Mouse (Mus musculus) embryonic facial prominence, embryonic 15.5 days (tissue): ENCODE results near the gene Slc6a14. TPM values are rescaled to one million over a fixed set of nuclear protein-coding genes. Genes with fewer than 3 reads are reported as not detected.

ENCODE experiments used
- ATAC-seq: fragments of 200-750 bp; cut with Nextera tagmentation; 2 replicates; pipeline ENCODE4 v1.8.0; 2017; ENCODE audit warnings: low read depth, moderate TSS enrichment; ENCODE audit not compliant: insufficient number of reproducible peaks, low FRiP score, low TSS enrichment
- H3K27ac ChIP-seq: fragments of 300-500 bp; sonication (generic); replicated peaks from 2 replicates; pipeline ENCODE4 v1.5.1; 2015; ENCODE audit warnings: mild to moderate bottlenecking, inconsistent platforms
- H3K27me3 ChIP-seq: fragments of 300-500 bp; sonication (generic); 2 replicates; pipeline ENCODE4 v1.6.1; 2015; ENCODE audit warnings: inconsistent platforms
- H3K36me3 ChIP-seq: fragments of 300-500 bp; sonication (generic); 2 replicates; pipeline ENCODE4 v1.6.1; 2015; ENCODE audit warnings: mild to moderate bottlenecking, inconsistent platforms
- H3K4me1 ChIP-seq: fragments of 300-500 bp; sonication (generic); 2 replicates; pipeline ENCODE4 v1.6.1; 2015; ENCODE audit warnings: inconsistent platforms
- H3K4me2 ChIP-seq: fragments of 300-500 bp; sonication (generic); replicated peaks from 2 replicates; pipeline ENCODE4 v1.6.1; 2015; ENCODE audit warnings: mild to moderate bottlenecking, inconsistent platforms
- H3K4me3 ChIP-seq: fragments of 300-500 bp; sonication (generic); replicated peaks from 2 replicates; pipeline ENCODE4 v1.5.1; 2015; ENCODE audit warnings: mild to moderate bottlenecking, inconsistent platforms
- H3K9ac ChIP-seq: fragments of 300-500 bp; sonication (generic); 2 replicates; pipeline ENCODE4 v1.6.1; 2015; ENCODE audit warnings: inconsistent platforms
- H3K9me3 ChIP-seq: fragments of 300-500 bp; sonication (generic); replicated peaks from 2 replicates; pipeline ENCODE4 v1.6.1; 2016; ENCODE audit warnings: inconsistent platforms
- WGBS: fragments of 180-500 bp; shearing (Covaris S2); methylation state at CpG from one replicate; pipeline ENCODE4 v1.1.7; 2015; 5-methylcytosine and 5-hydroxymethylcytosine counted together
- polyA plus RNA-seq: library from polyadenylated mRNA; unstranded; fragments of >200 nt; fragmentation: Nextera tagmentation; extraction: Ambion mirVana; gene quantifications from 2 replicates; pipeline ENCODE4 v1.2.1, GENCODE M21; 2015

Slc6a14 gene
- polyA plus RNA-seq = 2.6 and 2.8 TPM in 2 replicates

DNA sequence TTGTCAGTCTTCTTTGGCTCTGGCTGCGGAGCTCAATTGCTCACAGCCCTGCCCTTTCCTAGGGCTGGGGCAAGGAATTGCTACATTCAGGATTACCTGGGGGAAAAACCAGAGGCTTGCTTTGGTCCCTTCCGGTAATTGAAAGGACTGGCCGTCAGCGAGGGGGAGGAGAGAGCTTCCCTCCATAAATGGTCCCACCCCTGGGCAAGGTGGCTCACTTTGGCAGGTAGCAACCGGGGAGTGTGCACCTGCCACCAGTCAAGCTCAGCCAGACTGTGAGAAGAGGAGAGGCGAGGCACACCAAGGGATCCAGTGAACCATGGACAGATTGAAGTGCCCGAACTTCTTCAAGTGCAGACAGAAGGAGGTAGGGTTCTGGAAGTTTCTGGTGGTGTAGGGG lies at the start of gene Slc6a14:
Slc6a14 (plus strand) TSS at position 68 of the 400 bp plus-strand sequence.
- H3K4me1 ChIP-seq = no peaks in the 10 kb centered on the region
- H3K36me3 ChIP-seq = no peaks in the 10 kb centered on the region
- no peak within 1 kb of the TSS for H3K4me3 ChIP-seq
- H3K9ac ChIP-seq = no peak within 1 kb of the TSS
- H3K9me3 ChIP-seq = no peaks in the 10 kb centered on the region
- no peaks in the 10 kb centered on the region for H3K27me3 ChIP-seq
- no peak for ATAC-seq
- 46% methylated on average over 7 of the region's 7 CpGs for WGBS
- H3K4me2 ChIP-seq = no peak within 1 kb of the TSS
- H3K27ac ChIP-seq = no peak within 1 kb of the TSS; the same call in 1 of the 2 replicates

DNA sequence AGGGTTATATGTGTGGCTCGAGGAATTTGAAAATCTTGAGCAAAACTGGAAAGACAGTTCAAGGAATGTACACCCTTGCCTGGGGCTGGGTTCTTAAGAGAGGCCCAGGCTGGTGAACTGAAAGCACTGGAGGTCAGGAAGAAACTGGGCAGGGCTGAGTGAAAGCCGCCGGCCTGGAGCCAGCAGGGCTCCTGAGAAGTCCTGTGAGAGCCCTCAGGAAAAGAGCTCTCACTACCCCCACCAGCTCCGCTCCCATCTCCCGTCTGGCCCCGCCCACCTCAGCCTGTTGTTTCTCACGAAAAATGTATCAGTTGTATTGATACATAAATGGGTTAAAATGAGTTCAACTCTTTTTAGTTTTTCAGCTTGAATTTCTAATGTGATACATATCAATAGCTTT lies 43.8 kb upstream of the Slc6a14 start:
- no peak for ATAC-seq
- H3K4me1 ChIP-seq = no peaks in the 10 kb centered on the region
- WGBS = 26% methylated on average over 7 of the region's 7 CpGs
- H3K9me3 ChIP-seq = no peaks in the 10 kb centered on the region
- H3K27ac ChIP-seq = no peak overlapping the region
- H3K36me3 ChIP-seq = no peaks in the 10 kb centered on the region
- H3K9ac ChIP-seq = no peak overlapping the region
- H3K4me3 ChIP-seq = no peak overlapping the region
- H3K27me3 ChIP-seq = no peaks in the 10 kb centered on the region
- H3K4me2 ChIP-seq = no peak overlapping the region

DNA sequence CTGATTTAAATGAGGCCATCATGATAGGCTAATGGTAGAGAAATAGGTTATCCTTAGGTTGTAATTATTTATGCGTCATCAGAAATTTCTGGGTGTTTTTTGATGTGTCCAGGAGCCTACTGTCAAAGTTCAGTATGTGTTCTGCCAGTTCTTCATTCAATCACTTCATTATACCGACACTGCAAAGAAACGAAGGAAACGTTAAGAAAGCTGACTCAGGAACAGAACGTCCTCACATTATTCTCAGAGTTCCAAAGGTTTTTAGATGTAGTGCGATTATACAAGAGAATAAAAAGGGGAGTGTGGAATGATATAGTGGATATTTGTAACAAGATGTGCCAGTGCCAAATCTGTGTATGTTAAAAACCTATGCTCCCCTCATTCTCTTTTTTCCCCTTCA lies 19.5 kb upstream of the Slc6a14 start:
- ATAC-seq = no peak
- Histone ChIP-seq H3K9me3 (no peaks in the 10 kb centered on the region), H3K27ac (no peak overlapping the region), H3K27me3 (no peaks in the 10 kb centered on the region), H3K4me1 (no peaks in the 10 kb centered on the region), H3K9ac (no peak overlapping the region), H3K36me3 (no peaks in the 10 kb centered on the region), H3K4me2 (no peak overlapping the region), H3K4me3 (no peak overlapping the region)
- WGBS = 67% methylated on average over 6 of the region's 6 CpGs

- Histone ChIP-seq H3K4me1 (no peaks in the 10 kb centered on the region), H3K36me3 (no peaks in the 10 kb centered on the region), H3K27ac (no peak overlapping the region), H3K4me3 (no peak overlapping the region), H3K9me3 (no peaks in the 10 kb centered on the region), H3K27me3 (no peaks in the 10 kb centered on the region), H3K9ac (no peak overlapping the region), H3K4me2 (no peak overlapping the region)
- WGBS = 77% methylated on average over 3 of the region's 3 CpGs
- no peak for ATAC-seq
Measured at GRCm38 (mm10) chrX:21695687-21696086, 19.0 kb upstream of the Slc6a14 start.

GRCm38 (mm10) chrX:21701646-21702045 lies 13.1 kb upstream of the Slc6a14 start:
- Histone ChIP-seq H3K4me2 (no peak overlapping the region), H3K9ac (no peak overlapping the region), H3K9me3 (no peaks in the 10 kb centered on the region), H3K4me3 (no peak overlapping the region), H3K36me3 (no peaks in the 10 kb centered on the region), H3K4me1 (no peaks in the 10 kb centered on the region), H3K27me3 (no peaks in the 10 kb centered on the region), H3K27ac (no peak overlapping the region)
- whole genome bisulfite sequencing = 74% methylated on average over 4 of the region's 4 CpGs
- no peak for ATAC-seq

DNA sequence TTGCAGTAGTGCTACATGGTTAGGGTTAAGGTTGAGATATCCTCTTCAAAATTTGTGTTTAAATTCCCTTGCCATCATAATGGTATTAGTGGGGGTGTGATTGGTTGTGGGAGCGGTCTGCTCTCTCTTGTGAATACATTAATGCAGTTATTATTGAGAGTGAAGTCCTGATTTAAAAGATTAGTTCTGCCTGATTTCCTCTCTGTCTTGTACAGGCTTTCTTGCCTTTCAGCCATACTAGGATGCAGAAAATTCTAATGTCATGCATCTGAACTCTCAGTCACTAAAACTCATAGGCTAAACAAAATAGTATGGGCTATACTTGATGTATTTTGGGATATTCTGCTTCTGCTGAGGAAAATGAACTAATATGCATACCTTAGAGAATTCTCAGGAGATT lies 10.2 kb upstream of the Slc6a14 start:
- H3K9ac ChIP-seq = no peak overlapping the region
- no peak overlapping the region for H3K4me2 ChIP-seq
- no peak overlapping the region for H3K27ac ChIP-seq
- no peaks in the 10 kb centered on the region for H3K4me1 ChIP-seq
- no peaks in the 10 kb centered on the region for H3K9me3 ChIP-seq
- no peak overlapping the region for H3K4me3 ChIP-seq
- no peaks in the 10 kb centered on the region for H3K36me3 ChIP-seq
- no peak for ATAC-seq
- WGBS = 68% methylated on average over 1 of the region's 1 CpGs
- no peaks in the 10 kb centered on the region for H3K27me3 ChIP-seq

DNA sequence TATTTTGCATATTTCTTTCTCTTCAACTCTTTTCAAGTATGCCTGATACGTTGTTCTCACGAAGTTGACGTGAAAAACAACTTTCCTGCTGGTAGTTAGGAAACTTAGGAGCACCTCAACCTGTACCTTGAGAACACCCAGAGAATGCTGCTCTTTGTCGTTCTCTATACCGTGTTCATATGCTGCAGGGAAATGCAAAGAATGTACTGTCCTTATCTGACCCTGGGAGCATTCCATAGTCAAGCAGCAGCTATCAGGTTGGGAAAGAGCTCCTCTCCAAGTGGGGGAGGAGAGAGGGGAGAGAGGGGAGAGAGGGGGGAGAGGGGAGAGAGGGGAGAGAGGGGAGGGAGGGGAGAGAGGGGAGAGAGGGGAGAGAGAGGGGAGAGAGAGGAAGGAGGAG lies 597 bp downstream of the Slc6a14 start:
- H3K4me2 ChIP-seq = no peak overlapping the region
- H3K27ac ChIP-seq = no peak overlapping the region
- H3K27me3 ChIP-seq = no peaks in the 10 kb centered on the region
- WGBS = 63% methylated on average over 5 of the region's 5 CpGs
- no peaks in the 10 kb centered on the region for H3K4me1 ChIP-seq
- no peaks in the 10 kb centered on the region for H3K9me3 ChIP-seq
- no peak overlapping the region for H3K4me3 ChIP-seq
- no peak overlapping the region for H3K9ac ChIP-seq
- no peaks in the 10 kb centered on the region for H3K36me3 ChIP-seq
- no peak for ATAC-seq

GRCm38 (mm10) chrX:21716885-21717284 lies 2.2 kb downstream of the Slc6a14 start:
- WGBS = 80% methylated on average over 2 of the region's 2 CpGs
- no peaks in the 10 kb centered on the region for H3K27me3 ChIP-seq
- no peak overlapping the region for H3K27ac ChIP-seq
- H3K9ac ChIP-seq = no peak overlapping the region
- no peak overlapping the region for H3K4me3 ChIP-seq
- H3K9me3 ChIP-seq = no peaks in the 10 kb centered on the region
- no peak overlapping the region for H3K4me2 ChIP-seq
- no peaks in the 10 kb centered on the region for H3K36me3 ChIP-seq
- no peak for ATAC-seq
- H3K4me1 ChIP-seq = no peaks in the 10 kb centered on the region

DNA sequence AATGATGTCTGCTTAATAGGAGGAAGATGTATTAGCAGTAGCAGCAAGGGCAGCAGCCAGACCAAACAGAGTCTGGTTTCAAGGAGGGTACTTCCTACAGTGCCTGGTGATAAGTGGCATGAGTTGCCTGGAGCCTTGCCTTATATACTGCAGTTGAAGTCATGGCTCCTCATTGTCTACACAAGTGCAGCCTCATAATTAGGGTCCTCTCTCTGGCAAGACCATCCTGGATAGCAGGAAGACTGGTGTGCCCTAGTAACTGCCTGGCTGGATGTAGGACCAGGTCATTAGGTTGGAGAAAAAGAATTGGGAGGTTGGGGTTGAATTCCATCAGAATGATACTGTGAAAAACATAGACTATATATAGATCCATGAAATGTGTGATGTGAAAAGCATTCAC lies 30.3 kb downstream of the Slc6a14 start, which contains the start of gene Gm28269:
Gm28269 (minus strand) TSS at position 101 of the 400 bp plus-strand sequence.
- H3K27me3 ChIP-seq = no peaks in the 10 kb centered on the region
- no peaks in the 10 kb centered on the region for H3K9me3 ChIP-seq

More for the DNA sequence above, 30.3 kb downstream of the Slc6a14 start, which contains the start of gene Gm28269:
- no peak for ATAC-seq
- Histone ChIP-seq H3K4me2 (no peak within 1 kb of the TSS), H3K4me1 (no peaks in the 10 kb centered on the region), H3K9ac (no peak within 1 kb of the TSS), H3K4me3 (no peak within 1 kb of the TSS), H3K36me3 (no peaks in the 10 kb centered on the region), H3K27ac (no peak within 1 kb of the TSS)

Other genes with a start within 250 kb of the Slc6a14 start
- gene Agtr2, start 230.4 kb upstream of the Slc6a14 start, polyA plus RNA-seq = 178 and 210 TPM in 2 replicates
- gene Gm28269, start 30.2 kb downstream of the Slc6a14 start, polyA plus RNA-seq = not detected in 2 replicates